Mouse (Mus musculus): Measurements from ENCODE around the gene Gxylt2. TPM values are rescaled to one million over a fixed set of nuclear protein-coding genes. Genes with fewer than 3 reads are reported as not detected.

The Gxylt2 gene
- polyA plus RNA-seq, 1 experiment from 2014 or later = 1.2 TPM

DNA sequence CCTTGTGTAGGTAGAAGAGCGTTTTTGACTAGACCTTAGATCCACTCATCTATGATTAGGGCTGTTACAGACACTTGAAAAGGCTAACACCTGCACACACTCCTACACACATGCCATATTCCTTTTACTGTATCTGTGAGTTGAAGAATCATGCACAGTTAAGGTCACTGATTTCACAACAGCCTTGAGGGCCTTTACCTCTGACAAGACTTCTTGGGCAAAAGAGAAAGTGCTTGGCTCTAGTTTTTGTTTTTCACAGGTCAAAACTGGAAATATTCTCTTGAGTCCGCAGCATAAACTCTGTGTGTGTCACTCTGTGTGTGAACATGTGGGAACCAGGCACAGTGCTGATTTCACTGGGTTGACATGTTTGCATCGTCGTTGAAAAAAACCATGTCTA lies 105.6 kb downstream of the Gxylt2 start:
- Histone ChIP-seq H3K27ac (replicated peaks; ENCODE audit: low read depth, low read length) (no peak overlapping the region), H3K4me2 (ENCODE audit: low read length) (no peak overlapping the region), H3K9ac (replicated peaks; ENCODE audit: low read length) (no peak overlapping the region), H3K36me3 (ENCODE audit: control insufficient read depth, insufficient read depth, low read length) (no peaks in the 10 kb centered on the region), H3K4me3 (replicated peaks; ENCODE audit: low read depth, low read length) (no peak overlapping the region), H3K4me1 (ENCODE audit: control insufficient read depth, insufficient read depth, low read length) (no peaks in the 10 kb centered on the region), H3K9me3 (ENCODE audit: control insufficient read depth, low read length) (no peaks in the 10 kb centered on the region), H3K27me3 (ENCODE audit: control insufficient read depth, insufficient read depth, low read length) (no peaks in the 10 kb centered on the region)
- DNase-seq = no peak
- 93% methylated on average over 4 of the region's 4 CpGs for WGBS
- ATAC-seq (ENCODE audit: low FRiP score, low TSS enrichment) = no peak

DNA sequence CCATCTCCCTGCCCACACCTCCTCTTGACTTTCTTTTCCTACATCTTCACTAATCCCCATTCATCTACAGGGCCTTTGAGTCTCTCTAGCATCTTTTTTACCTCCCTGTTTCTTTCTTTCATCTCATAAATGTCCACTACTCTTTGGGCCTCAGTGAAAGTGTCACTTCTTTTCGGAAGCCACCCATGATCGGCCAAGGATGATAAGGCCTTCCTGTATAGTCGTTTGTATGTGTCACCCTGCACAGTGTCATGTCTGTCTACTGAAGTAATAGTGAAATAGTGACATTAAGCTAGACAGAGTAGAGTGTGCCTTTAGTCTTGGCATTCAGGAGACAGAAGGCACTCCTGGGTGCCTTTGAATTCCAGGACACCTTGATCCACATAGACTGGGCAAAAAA lies 107.2 kb downstream of the Gxylt2 start:
- ATAC-seq (ENCODE audit: low FRiP score, low TSS enrichment) = no peak
- Histone ChIP-seq H3K4me2 (ENCODE audit: low read length) (no peak overlapping the region), H3K9me3 (ENCODE audit: control insufficient read depth, low read length) (no peaks in the 10 kb centered on the region), H3K27me3 (ENCODE audit: control insufficient read depth, insufficient read depth, low read length) (no peaks in the 10 kb centered on the region), H3K27ac (replicated peaks; ENCODE audit: low read depth, low read length) (no peak overlapping the region), H3K9ac (replicated peaks; ENCODE audit: low read length) (no peak overlapping the region), H3K4me3 (replicated peaks; ENCODE audit: low read depth, low read length) (no peak overlapping the region), H3K36me3 (ENCODE audit: control insufficient read depth, insufficient read depth, low read length) (no peaks in the 10 kb centered on the region), H3K4me1 (ENCODE audit: control insufficient read depth, insufficient read depth, low read length) (no peaks in the 10 kb centered on the region)
- no peak for DNase-seq
- 76% methylated on average over 3 of the region's 3 CpGs for WGBS

DNA sequence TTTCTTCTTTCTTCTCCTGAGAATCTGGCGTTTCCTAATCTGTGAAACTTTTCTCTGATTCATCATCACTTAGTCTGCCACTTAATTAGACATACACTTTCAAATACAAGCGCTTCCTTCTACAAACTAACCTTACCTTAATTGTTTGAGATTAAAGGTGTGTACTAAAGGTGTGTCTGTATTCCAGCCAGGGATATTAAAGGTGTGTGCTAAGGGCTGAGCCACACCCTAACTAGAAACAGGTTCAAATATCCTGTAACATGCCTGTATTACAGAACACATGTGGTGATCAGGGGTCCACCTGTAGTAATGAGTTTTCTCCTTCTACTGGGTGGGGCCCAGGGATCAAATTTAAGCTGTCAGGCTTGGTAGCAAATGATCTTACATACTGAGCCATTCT lies 116.8 kb downstream of the Gxylt2 start:
- Histone ChIP-seq H3K4me3 (replicated peaks; ENCODE audit: low read depth, low read length) (no peak overlapping the region), H3K27ac (replicated peaks; ENCODE audit: low read depth, low read length) (no peak overlapping the region), H3K27me3 (ENCODE audit: control insufficient read depth, insufficient read depth, low read length) (no peaks in the 10 kb centered on the region), H3K9me3 (ENCODE audit: control insufficient read depth, low read length) (no peaks in the 10 kb centered on the region), H3K4me2 (ENCODE audit: low read length) (no peak overlapping the region), H3K4me1 (ENCODE audit: control insufficient read depth, insufficient read depth, low read length) (no peaks in the 10 kb centered on the region), H3K9ac (replicated peaks; ENCODE audit: low read length) (no peak overlapping the region), H3K36me3 (ENCODE audit: control insufficient read depth, insufficient read depth, low read length) (no peaks in the 10 kb centered on the region)
- no peak for ATAC-seq (ENCODE audit: low FRiP score, low TSS enrichment)
- DNase-seq = no peak
- WGBS = 89% methylated on average over 2 of the region's 2 CpGs

DNA sequence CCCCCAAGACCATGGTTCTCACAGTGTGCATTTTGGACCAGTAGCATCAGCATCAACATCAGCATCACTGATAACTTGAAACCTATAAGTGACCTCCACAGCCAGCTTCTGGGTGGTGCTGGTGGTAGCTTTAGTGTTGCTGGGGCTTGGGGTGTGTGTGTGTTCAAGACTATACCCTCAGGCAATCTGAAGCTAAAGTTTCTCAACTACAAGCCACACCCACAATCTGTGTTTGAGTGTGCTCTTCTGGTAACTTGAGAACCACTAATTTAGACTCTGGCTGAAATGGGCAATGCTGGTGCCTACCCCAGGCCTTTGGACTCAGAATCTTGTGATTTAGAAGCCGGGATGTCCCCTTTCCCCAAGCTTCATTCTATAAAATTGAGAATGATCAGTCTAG lies 118.8 kb downstream of the Gxylt2 start:
- Histone ChIP-seq H3K27ac (replicated peaks; ENCODE audit: low read depth, low read length) (no peak overlapping the region), H3K9ac (replicated peaks; ENCODE audit: low read length) (no peak overlapping the region), H3K9me3 (ENCODE audit: control insufficient read depth, low read length) (no peaks in the 10 kb centered on the region), H3K4me3 (replicated peaks; ENCODE audit: low read depth, low read length) (no peak overlapping the region), H3K27me3 (ENCODE audit: control insufficient read depth, insufficient read depth, low read length) (no peaks in the 10 kb centered on the region), H3K4me2 (ENCODE audit: low read length) (no peak overlapping the region), H3K4me1 (ENCODE audit: control insufficient read depth, insufficient read depth, low read length) (no peaks in the 10 kb centered on the region), H3K36me3 (ENCODE audit: control insufficient read depth, insufficient read depth, low read length) (no peaks in the 10 kb centered on the region)
- ATAC-seq (ENCODE audit: low FRiP score, low TSS enrichment) (no peak), DNase-seq (no peak)
- WGBS = 81% methylated on average over 1 of the region's 1 CpGs

DNA sequence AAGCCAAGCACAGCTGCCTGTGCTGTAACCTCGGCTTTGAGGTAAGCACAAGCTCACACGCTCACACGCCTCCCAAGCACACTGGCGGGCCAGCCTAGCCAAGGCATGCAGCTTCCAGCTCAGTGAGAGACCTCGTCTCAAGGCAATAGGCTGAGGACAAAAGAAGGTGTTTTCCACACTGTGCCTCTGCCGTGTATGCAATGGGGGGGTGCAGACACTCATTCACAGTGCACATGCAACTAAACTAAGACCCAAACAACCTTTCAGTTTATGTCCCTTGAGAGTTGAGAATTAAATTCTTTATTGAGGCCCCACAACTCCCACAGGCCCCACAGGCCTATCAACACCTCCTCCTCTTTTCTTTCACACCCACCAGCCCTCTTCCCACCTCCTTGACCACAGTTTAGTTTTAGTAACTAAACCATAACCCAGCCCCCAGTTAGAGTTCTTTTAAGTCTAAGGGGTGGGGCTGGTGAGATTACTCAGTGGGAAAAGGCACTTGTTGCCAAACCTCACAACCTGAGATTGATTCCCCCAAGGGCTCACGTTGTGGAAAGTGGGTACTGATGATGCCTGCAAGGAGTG lies 119.9 kb downstream of the Gxylt2 start:
- Histone ChIP-seq H3K9me3 (ENCODE audit: control insufficient read depth, low read length) (no peaks in the 10 kb centered on the region), H3K36me3 (ENCODE audit: control insufficient read depth, insufficient read depth, low read length) (no peaks in the 10 kb centered on the region), H3K4me1 (ENCODE audit: control insufficient read depth, insufficient read depth, low read length) (no peaks in the 10 kb centered on the region), H3K27me3 (ENCODE audit: control insufficient read depth, insufficient read depth, low read length) (no peaks in the 10 kb centered on the region), H3K9ac (replicated peaks; ENCODE audit: low read length) (no peak overlapping the region), H3K4me2 (ENCODE audit: low read length) (no peak overlapping the region), H3K27ac (replicated peaks; ENCODE audit: low read depth, low read length) (no peak overlapping the region), H3K4me3 (replicated peaks; ENCODE audit: low read depth, low read length) (no peak overlapping the region)
- DNase-seq (no peak), ATAC-seq (ENCODE audit: low FRiP score, low TSS enrichment) (no peak)
- WGBS = 64% methylated on average over 7 of the region's 7 CpGs

DNA sequence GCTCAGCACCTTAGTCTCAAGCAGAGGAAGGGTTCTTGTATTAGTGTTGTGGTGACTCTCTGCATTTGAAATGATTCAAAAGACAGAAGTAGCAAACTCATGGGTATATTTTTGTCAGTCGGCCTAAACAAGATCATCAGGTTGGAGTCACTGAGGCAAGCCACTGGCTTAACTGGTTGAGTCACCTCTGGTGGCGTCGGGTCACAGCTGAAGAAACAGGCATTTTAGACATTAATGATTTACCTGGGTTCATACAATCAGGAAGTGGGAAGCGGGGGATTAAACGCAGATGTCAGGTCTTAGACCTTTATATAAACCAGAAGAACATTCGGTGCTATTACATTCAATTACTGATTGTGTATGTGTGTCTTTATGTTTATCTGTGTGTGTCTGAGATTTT lies 121.5 kb downstream of the Gxylt2 start:
- no peak overlapping the region for H3K4me2 ChIP-seq (ENCODE audit: low read length)
- H3K9ac ChIP-seq (replicated peaks; ENCODE audit: low read length) = no peak overlapping the region
- DNase-seq (no peak), ATAC-seq (ENCODE audit: low FRiP score, low TSS enrichment) (no peak)
- WGBS = 92% methylated on average over 6 of the region's 6 CpGs
- no peak overlapping the region for H3K27ac ChIP-seq (replicated peaks; ENCODE audit: low read depth, low read length)
- H3K4me3 ChIP-seq (replicated peaks; ENCODE audit: low read depth, low read length) = no peak overlapping the region
- H3K9me3 ChIP-seq (ENCODE audit: control insufficient read depth, low read length) = no peaks in the 10 kb centered on the region
- no peaks in the 10 kb centered on the region for H3K36me3 ChIP-seq (ENCODE audit: control insufficient read depth, insufficient read depth, low read length)
- H3K27me3 ChIP-seq (ENCODE audit: control insufficient read depth, insufficient read depth, low read length) = no peaks in the 10 kb centered on the region
- no peaks in the 10 kb centered on the region for H3K4me1 ChIP-seq (ENCODE audit: control insufficient read depth, insufficient read depth, low read length)

DNA sequence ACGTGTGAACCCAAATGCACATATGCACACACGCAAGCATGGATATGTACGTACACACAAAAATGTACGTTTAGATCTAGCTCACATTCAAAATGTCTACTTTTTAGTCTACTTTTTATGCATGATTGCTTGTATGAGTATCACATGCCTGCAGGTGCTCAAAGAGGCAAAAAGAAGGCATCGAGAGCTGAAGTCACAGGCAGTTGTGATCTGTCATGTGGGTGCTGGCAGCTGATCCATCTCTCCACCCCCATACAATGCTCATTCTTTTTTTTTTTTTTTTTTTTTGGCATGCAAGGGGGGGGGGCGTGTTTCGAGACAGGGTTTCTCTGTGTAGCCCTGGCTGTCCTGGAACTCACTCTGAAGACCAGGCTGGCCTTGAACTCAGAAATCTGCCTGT lies 124.0 kb downstream of the Gxylt2 start:
- Histone ChIP-seq H3K9ac (replicated peaks; ENCODE audit: low read length) (no peak overlapping the region), H3K4me2 (ENCODE audit: low read length) (no peak overlapping the region), H3K4me1 (ENCODE audit: control insufficient read depth, insufficient read depth, low read length) (no peaks in the 10 kb centered on the region), H3K36me3 (ENCODE audit: control insufficient read depth, insufficient read depth, low read length) (no peaks in the 10 kb centered on the region), H3K4me3 (replicated peaks; ENCODE audit: low read depth, low read length) (no peak overlapping the region), H3K9me3 (ENCODE audit: control insufficient read depth, low read length) (no peaks in the 10 kb centered on the region), H3K27ac (replicated peaks; ENCODE audit: low read depth, low read length) (no peak overlapping the region), H3K27me3 (ENCODE audit: control insufficient read depth, insufficient read depth, low read length) (no peaks in the 10 kb centered on the region)
- DNase-seq (no peak), ATAC-seq (ENCODE audit: low FRiP score, low TSS enrichment) (no peak)
- WGBS = 92% methylated on average over 7 of the region's 7 CpGs

DNA sequence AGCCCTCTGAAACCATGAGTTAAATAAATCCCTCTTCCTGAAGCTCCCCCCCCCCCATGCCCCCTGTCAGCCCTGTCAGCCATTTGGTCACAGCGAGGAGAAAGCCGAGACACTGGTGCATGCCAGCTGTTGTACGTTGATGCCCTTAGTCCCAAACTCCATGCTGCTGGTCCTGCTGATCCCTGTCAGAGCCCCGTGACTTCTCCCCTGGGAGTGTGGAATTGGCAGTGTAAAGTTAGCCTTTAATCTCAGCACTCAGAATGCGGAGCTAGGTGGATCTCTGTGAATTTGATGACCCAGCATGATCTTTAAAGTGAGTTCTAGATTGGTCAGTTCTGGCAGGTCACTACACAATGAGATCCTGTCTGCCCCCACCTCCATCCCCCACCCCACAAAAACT lies 125.2 kb downstream of the Gxylt2 start:
- Histone ChIP-seq H3K27me3 (ENCODE audit: control insufficient read depth, insufficient read depth, low read length) (no peaks in the 10 kb centered on the region), H3K4me1 (ENCODE audit: control insufficient read depth, insufficient read depth, low read length) (peaks cover 6% of the 10 kb centered on the region), H3K9ac (replicated peaks; ENCODE audit: low read length) (no peak overlapping the region), H3K36me3 (ENCODE audit: control insufficient read depth, insufficient read depth, low read length) (no peaks in the 10 kb centered on the region; the same call in 1 of the 2 replicates), H3K9me3 (ENCODE audit: control insufficient read depth, low read length) (no peaks in the 10 kb centered on the region), H3K4me3 (replicated peaks; ENCODE audit: low read depth, low read length) (no peak overlapping the region), H3K27ac (replicated peaks; ENCODE audit: low read depth, low read length) (no peak overlapping the region), H3K4me2 (ENCODE audit: low read length) (no peak overlapping the region)
- ATAC-seq (ENCODE audit: low FRiP score, low TSS enrichment) (no peak), DNase-seq (no peak)
- 84% methylated on average over 5 of the region's 5 CpGs for WGBS

DNA sequence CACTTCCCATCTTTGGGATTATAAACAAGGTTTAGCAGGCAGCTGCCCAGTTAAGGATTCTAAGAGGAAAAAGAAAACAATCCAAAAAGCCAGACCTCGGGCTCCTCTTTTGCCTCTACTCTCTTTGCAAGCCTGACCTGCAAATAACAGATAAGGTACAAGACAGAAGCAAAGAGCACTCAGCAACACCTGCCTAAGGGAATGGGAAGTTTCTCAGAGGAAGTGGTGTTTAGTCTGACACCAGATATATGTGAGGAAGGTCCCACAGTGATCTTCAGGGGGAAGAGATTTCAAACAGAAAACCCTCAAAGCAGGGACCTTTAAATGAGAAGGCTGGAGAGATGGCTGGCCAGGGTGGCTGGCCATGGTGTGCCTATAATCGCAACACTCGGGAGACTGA lies 126.7 kb downstream of the Gxylt2 start:
- Histone ChIP-seq H3K4me2 (ENCODE audit: low read length) (no peak overlapping the region), H3K27me3 (ENCODE audit: control insufficient read depth, insufficient read depth, low read length) (no peaks in the 10 kb centered on the region), H3K27ac (replicated peaks; ENCODE audit: low read depth, low read length) (no peak overlapping the region), H3K4me1 (ENCODE audit: control insufficient read depth, insufficient read depth, low read length) (peaks cover 15% of the 10 kb centered on the region), H3K4me3 (replicated peaks; ENCODE audit: low read depth, low read length) (no peak overlapping the region), H3K9me3 (ENCODE audit: control insufficient read depth, low read length) (no peaks in the 10 kb centered on the region), H3K36me3 (ENCODE audit: control insufficient read depth, insufficient read depth, low read length) (peaks cover 10% of the 10 kb centered on the region; the same call in 1 of the 2 replicates), H3K9ac (replicated peaks; ENCODE audit: low read length) (no peak overlapping the region)
- DNase-seq (no peak), ATAC-seq (ENCODE audit: low FRiP score, low TSS enrichment) (no peak)
- 91% methylated on average over 3 of the region's 3 CpGs for WGBS
